ENCODE assay signal across 7 mouse cellular contexts in genomic region chr9:78552984-78553383, GRCm38 (mm10). TPM values are rescaled to one million over a fixed set of nuclear protein-coding genes. Genes with fewer than 3 reads are reported as not detected.
DNase-seq lines count a peak whose midpoint lies in the region; ATAC-seq and TF ChIP-seq lines count a peak whose summit lies in the region.

No protein-coding gene starts in this region.

- no peaks in the 10 kb centered on the region for H3K4me1 ChIP-seq in forebrain, embryonic 13.5 days
- no peaks in the 10 kb centered on the region for H3K4me1 ChIP-seq in hindbrain, embryonic 15.5 days (replicated peaks)
- H3K4me1 ChIP-seq in midbrain, embryonic 14.5 days (ENCODE audit: control insufficient read depth, insufficient read depth, low read length) = no peaks in the 10 kb centered on the region

- H3K4me2 ChIP-seq in forebrain, embryonic 13.5 days = no peak overlapping the region
- H3K4me2 ChIP-seq in hindbrain, embryonic 15.5 days = no peak overlapping the region
- H3K4me2 ChIP-seq in midbrain, embryonic 14.5 days (ENCODE audit: low read length) = no peak overlapping the region

- H3K36me3 ChIP-seq in forebrain, embryonic 13.5 days (ENCODE audit: poor library complexity, severe bottlenecking) = peaks cover 22% of the 10 kb centered on the region
- peaks cover 19% of the 10 kb centered on the region; the same call in 1 of the 2 replicates for H3K36me3 ChIP-seq in hindbrain, embryonic 15.5 days
- peaks cover 29% of the 10 kb centered on the region for H3K36me3 ChIP-seq in midbrain, embryonic 14.5 days (ENCODE audit: control insufficient read depth, insufficient read depth, low read length)

- intact Hi-C loops in left cerebral cortex, adult 2 months (cut with DNase I) = loop anchor here (2.0 kb wide), 1 partner anchor 76 kb away; no protein-coding TSS in a partner anchor

- no peak overlapping the region for H3K9ac ChIP-seq in forebrain, embryonic 13.5 days
- no peak overlapping the region for H3K9ac ChIP-seq in hindbrain, embryonic 15.5 days
- H3K9ac ChIP-seq in midbrain, embryonic 14.5 days (replicated peaks; ENCODE audit: low read length) = no peak overlapping the region

- no peak overlapping the region for H3K27ac ChIP-seq in forebrain, embryonic 13.5 days
- H3K27ac ChIP-seq in hindbrain, embryonic 15.5 days (replicated peaks) = no peak overlapping the region
- H3K27ac ChIP-seq in left cerebral cortex, adult 2 months = no peak overlapping the region
- H3K27ac ChIP-seq in midbrain, embryonic 14.5 days (replicated peaks; ENCODE audit: low read depth, low read length) = no peak overlapping the region

- ATAC-seq in forebrain, embryonic 13.5 days = peak; percentile 59; the same call in 1 of the 2 replicates
- peak; percentile 42; the same call in 1 of the 2 replicates for ATAC-seq in hindbrain, embryonic 15.5 days (ENCODE audit: low FRiP score, low read depth)
- no peak for ATAC-seq in midbrain, embryonic 14.5 days (ENCODE audit: low FRiP score, low TSS enrichment)

- no peaks in the 10 kb centered on the region for H3K9me3 ChIP-seq in forebrain, embryonic 13.5 days (replicated peaks)
- H3K9me3 ChIP-seq in hindbrain, embryonic 15.5 days = no peaks in the 10 kb centered on the region
- no peaks in the 10 kb centered on the region for H3K9me3 ChIP-seq in midbrain, embryonic 14.5 days (ENCODE audit: control insufficient read depth, low read length)

- no peak overlapping the region for H3K4me3 ChIP-seq in forebrain, embryonic 13.5 days
- no peak overlapping the region for H3K4me3 ChIP-seq in hindbrain, embryonic 15.5 days
- H3K4me3 ChIP-seq in left cerebral cortex, adult 2 months = no peak overlapping the region
- H3K4me3 ChIP-seq in midbrain, embryonic 14.5 days (replicated peaks; ENCODE audit: low read depth, low read length) = no peak overlapping the region

- H3K27me3 ChIP-seq in forebrain, embryonic 13.5 days = no peaks in the 10 kb centered on the region
- no peaks in the 10 kb centered on the region for H3K27me3 ChIP-seq in hindbrain, embryonic 15.5 days
- no peaks in the 10 kb centered on the region for H3K27me3 ChIP-seq in midbrain, embryonic 14.5 days (ENCODE audit: control insufficient read depth, insufficient read depth, low read length)

- WGBS in forebrain, embryonic 13.5 days = 43% methylated on average over 12 of the region's 12 CpGs
- 48% methylated on average over 12 of the region's 12 CpGs for WGBS in hindbrain, embryonic 15.5 days
- WGBS in midbrain, embryonic 14.5 days = 49% methylated on average over 12 of the region's 12 CpGs

- peak; percentile 93 for TF ChIP-seq CTCF in left cerebral cortex, adult 2 months (IDR thresholded peaks at IDR 0.05)

- DNase-seq in MN1 (ENCODE audit: low spot score) = peak; percentile 69
- DNase-seq in brain, adult 2 months (ENCODE audit: low read depth, low spot score) = peak; percentile 86
- peak; percentile 72 to 87 for DNase-seq in left cerebral cortex, adult 2 months (ENCODE audit: extremely low spot score in 1 of 2, low spot score in 2 of 2)
- peak; percentile 87 for DNase-seq in midbrain, embryonic 14.5 days
- peak; percentile 42 for DNase-seq in spleen, adult 12 weeks (ENCODE audit: low spot score)

RNA-seq across cellular contexts. Expression of gene Slc17a5, which starts 34.9 kb away (rescaled TPM):
- 15.3 and 15.8 TPM in 2 replicates for polyA plus RNA-seq in forebrain, embryonic 13.5 days (2015; fragmentation: Nextera tagmentation; extraction: Ambion mirVana)
- 15.4 and 16.2 TPM in 2 replicates for polyA plus RNA-seq in hindbrain, embryonic 15.5 days (2015; fragmentation: Nextera tagmentation; extraction: Ambion mirVana)
- 10 to 100 TPM; 16.1 to 17.3 TPM for total RNA-seq in left cerebral cortex, adult 2 months (2021)
- polyA plus RNA-seq in midbrain, embryonic 14.5 days (2014; fragmentation: Nextera tagmentation; extraction: Ambion mirVana) = 13.7 and 16.9 TPM in 2 replicates
